In genomic region chr4:45296662-45297564, GRCm38 (mm10) we compare ENCODE assay signal across 8 mouse cellular contexts. TPM values are rescaled to one million over a fixed set of nuclear protein-coding genes. Genes with fewer than 3 reads are reported as not detected.
DNase-seq lines count a peak whose midpoint lies in the region; ATAC-seq lines count a peak whose summit lies in the region.

Gene Trmt10b (plus strand): TSS chr4:45297127.

- H3K27me3 ChIP-seq in forebrain, embryonic 16.5 days (replicated peaks; ENCODE audit: control insufficient read depth, insufficient read depth, low read length): no peaks in the 10 kb centered on the region
- H3K27me3 ChIP-seq in hindbrain, embryonic 10.5 days (ENCODE audit: insufficient read depth, poor library complexity, severe bottlenecking): no peaks in the 10 kb centered on the region
- H3K27me3 ChIP-seq in lung, embryonic 16.5 days (ENCODE audit: control insufficient read depth, insufficient read depth, low read depth, low read length): no peaks in the 10 kb centered on the region

- DNase-seq in MN1 (ENCODE audit: low spot score): peak; percentile 66
- peak; percentile 81 for DNase-seq in cerebellum, adult 11-12 months
- DNase-seq in hindbrain, embryonic 10.5 days (ENCODE audit: low spot score): peak; percentile 69
- DNase-seq in layer of hippocampus, adult 9-11 months: peak; percentile 80
- peak; percentile 85 for DNase-seq in retina, embryonic 14.5 days (ENCODE audit: low spot score)
- peak; percentile 69 to 81 for DNase-seq in thymus, postnatal 36 days

- no peaks in the 10 kb centered on the region for H3K9me3 ChIP-seq in forebrain, embryonic 16.5 days (ENCODE audit: control insufficient read depth, low read length)
- no peaks in the 10 kb centered on the region for H3K9me3 ChIP-seq in hindbrain, embryonic 10.5 days
- H3K9me3 ChIP-seq in lung, embryonic 16.5 days (ENCODE audit: control insufficient read depth, low read length): no peaks in the 10 kb centered on the region

- peak within 1 kb of the TSS; percentile 72 for H3K4me2 ChIP-seq in forebrain, embryonic 16.5 days (ENCODE audit: low read length)
- H3K4me2 ChIP-seq in lung, embryonic 16.5 days (ENCODE audit: low read depth, low read length): peak within 1 kb of the TSS; percentile 70

- 21% methylated on average over 27 of the region's 27 CpGs for WGBS in forebrain, embryonic 16.5 days
- 22% methylated on average over 27 of the region's 27 CpGs for WGBS in hindbrain, embryonic 10.5 days
- WGBS in lung, embryonic 16.5 days: 15% methylated on average over 27 of the region's 27 CpGs

- H3K9ac ChIP-seq in forebrain, embryonic 16.5 days (replicated peaks; ENCODE audit: low read depth, low read length): peak within 1 kb of the TSS; percentile 63
- H3K9ac ChIP-seq in lung, embryonic 16.5 days (ENCODE audit: low read length): peak within 1 kb of the TSS; percentile 82

- peaks cover 7% of the 10 kb centered on the region for H3K36me3 ChIP-seq in forebrain, embryonic 16.5 days (ENCODE audit: control insufficient read depth, insufficient read depth)
- H3K36me3 ChIP-seq in hindbrain, embryonic 10.5 days: peaks cover 19% of the 10 kb centered on the region
- peaks cover 7% of the 10 kb centered on the region for H3K36me3 ChIP-seq in lung, embryonic 16.5 days (ENCODE audit: control insufficient read depth, insufficient read depth, low read length)

- ATAC-seq in forebrain, embryonic 16.5 days: peak; percentile 96
- peak; percentile 88 for ATAC-seq in lung, embryonic 16.5 days (ENCODE audit: low read depth)

- no peak within 1 kb of the TSS for H3K27ac ChIP-seq in forebrain, embryonic 16.5 days (ENCODE audit: low read length)
- H3K27ac ChIP-seq in hindbrain, embryonic 10.5 days: peak within 1 kb of the TSS; percentile 78
- no peak within 1 kb of the TSS for H3K27ac ChIP-seq in lung, embryonic 16.5 days (ENCODE audit: low read length)

- H3K4me3 ChIP-seq in forebrain, embryonic 16.5 days (replicated peaks; ENCODE audit: low read length): peak within 1 kb of the TSS; percentile 59
- H3K4me3 ChIP-seq in hindbrain, embryonic 10.5 days: peak within 1 kb of the TSS; percentile 82
- H3K4me3 ChIP-seq in lung, embryonic 16.5 days (ENCODE audit: low read length): peak within 1 kb of the TSS; percentile 90

- peaks cover 8% of the 10 kb centered on the region for H3K4me1 ChIP-seq in forebrain, embryonic 16.5 days (replicated peaks; ENCODE audit: control insufficient read depth, insufficient read depth, low read length)
- peaks cover 10% of the 10 kb centered on the region for H3K4me1 ChIP-seq in hindbrain, embryonic 10.5 days (replicated peaks)
- peaks cover 7% of the 10 kb centered on the region for H3K4me1 ChIP-seq in lung, embryonic 16.5 days (replicated peaks; ENCODE audit: control insufficient read depth, insufficient read depth, low read length)

RNA-seq across cellular contexts. Expression of gene Trmt10b, which starts in this region (rescaled TPM):
- 21.6 and 22.9 TPM in 2 replicates for polyA plus RNA-seq in forebrain, embryonic 16.5 days (2015; fragmentation: Nextera tagmentation; extraction: Ambion mirVana)
- 19.7 and 22.1 TPM in 2 replicates for polyA plus RNA-seq in hindbrain, embryonic 10.5 days (2016; fragmentation: Nextera tagmentation; extraction: Ambion mirVana)
- 15.9 and 19.2 TPM in 2 replicates for polyA plus RNA-seq in lung, embryonic 16.5 days (2015; fragmentation: Nextera tagmentation; extraction: Ambion mirVana)
